Mouse (Mus musculus) left cerebral cortex, adult 2 months (tissue): ENCODE results near the gene Etnk2. TPM values are rescaled to one million over a fixed set of nuclear protein-coding genes. Genes with fewer than 3 reads are reported as not detected.

Experiments used
- DNase-seq, 2 experiments: peaks; one replicate each; pipeline ENCODE4 v3.0.0; 2021 to 2022; ENCODE audit warnings: low spot score in 2 of 2, mixed read lengths in 1 of 2; ENCODE audit errors: extremely low spot score in 1 of 2
- H3K27ac ChIP-seq: fragments of 200-600 bp; 2 replicates; pipeline ENCODE4 v1.8.1; 2022
- H3K4me3 ChIP-seq: fragments of 200-600 bp; 2 replicates; pipeline ENCODE4 v1.8.1; 2022
- CTCF ChIP-seq: fragments of 200-600 bp; IDR thresholded peaks from 2 replicates; pipeline ENCODE4 v1.8.1; 2022; ENCODE audit warnings: antibody characterized with exemption, mild to moderate bottlenecking, moderate library complexity
- intact Hi-C: fragments of 180-260 bp; cut with DNase I; formaldehyde crosslinking; loops from one replicate; pipeline ENCODE4 v1.15.1; 2025
- total RNA-seq, 2 experiments: library from RNA; stranded (reverse); gene quantifications; 2 replicates each; pipeline ENCODE4 v1.2.3; 2021

Etnk2 gene
- total RNA-seq, 2 experiments from 2014 or later = 12.4 to 14.6 TPM

- DNase-seq = no peak
- intact Hi-C loops = no loop called here
- TF ChIP-seq CTCF = no peak
- Histone ChIP-seq H3K4me3 (no peak overlapping the region), H3K27ac (no peak overlapping the region)
Measured at GRCm38 (mm10) chr1:133409786-133410185, 46.4 kb downstream of the Etnk2 start.

GRCm38 (mm10) chr1:133411506-133412147 is 48.3 kb downstream of the Etnk2 start:
- intact Hi-C loops = no loop called here
- no peak for DNase-seq
- H3K4me3 ChIP-seq = no peak overlapping the region
- H3K27ac ChIP-seq = no peak overlapping the region; the same call in 1 of the 2 replicates
- no peak for TF ChIP-seq CTCF

GRCm38 (mm10) chr1:133412941-133413340 is 49.6 kb downstream of the Etnk2 start:
- intact Hi-C loops = no loop called here
- no peak for DNase-seq
- no peak for TF ChIP-seq CTCF
- Histone ChIP-seq H3K4me3 (no peak overlapping the region), H3K27ac (no peak overlapping the region)

- intact Hi-C loops = no loop called here
- Histone ChIP-seq H3K4me3 (no peak overlapping the region), H3K27ac (no peak overlapping the region)
- TF ChIP-seq CTCF = no peak
- DNase-seq = no peak
Measured at GRCm38 (mm10) chr1:133415086-133415485, 51.7 kb downstream of the Etnk2 start.

- no peak for TF ChIP-seq CTCF
- no peak overlapping the region for H3K27ac ChIP-seq
- DNase-seq = no peak
- H3K4me3 ChIP-seq = no peak overlapping the region
- intact Hi-C loops = no loop called here
Measured at GRCm38 (mm10) chr1:133415505-133415904, 52.1 kb downstream of the Etnk2 start.

- intact Hi-C loops = no loop called here
- DNase-seq = no peak
- no peak overlapping the region for H3K4me3 ChIP-seq
- TF ChIP-seq CTCF = no peak
- H3K27ac ChIP-seq = no peak overlapping the region
Measured at GRCm38 (mm10) chr1:133416472-133416871, 53.1 kb downstream of the Etnk2 start.

- no peak overlapping the region for H3K27ac ChIP-seq
- intact Hi-C loops = no loop called here
- TF ChIP-seq CTCF = no peak
- H3K4me3 ChIP-seq = no peak overlapping the region
- DNase-seq = no peak
Measured at GRCm38 (mm10) chr1:133417113-133417512, 53.7 kb downstream of the Etnk2 start.

- Histone ChIP-seq H3K4me3 (peak overlapping the region; percentile 33; the same call in 1 of the 2 replicates), H3K27ac (no peak overlapping the region; the same call in 1 of the 2 replicates)
- intact Hi-C loops = no loop called here
- TF ChIP-seq CTCF = no peak
- no peak for DNase-seq
Measured at GRCm38 (mm10) chr1:133417539-133417938, 54.2 kb downstream of the Etnk2 start.

- peak overlapping the region; percentile 56; the same call in 1 of the 2 replicates for H3K27ac ChIP-seq
- DNase-seq = peak; percentile 22 to 41
- intact Hi-C loops = no loop called here
- peak overlapping the region; percentile 33 for H3K4me3 ChIP-seq
- TF ChIP-seq CTCF = no peak
Measured at GRCm38 (mm10) chr1:133418164-133418800, 54.9 kb downstream of the Etnk2 start.

- no peak overlapping the region for H3K4me3 ChIP-seq
- no peak for DNase-seq
- no peak for TF ChIP-seq CTCF
- H3K27ac ChIP-seq = no peak overlapping the region
- intact Hi-C loops = no loop called here
Measured at GRCm38 (mm10) chr1:133419178-133419834, 55.9 kb downstream of the Etnk2 start.

- no peak for DNase-seq
- Histone ChIP-seq H3K4me3 (0 out of 2 replicates have a peak overlapping the region, but pooled peaks have one; percentile 4), H3K27ac (no peak overlapping the region)
- no peak for TF ChIP-seq CTCF
- intact Hi-C loops = no loop called here
Measured at GRCm38 (mm10) chr1:133420491-133420890, 57.1 kb downstream of the Etnk2 start.

- no peak overlapping the region for H3K27ac ChIP-seq
- TF ChIP-seq CTCF = no peak
- DNase-seq = no peak
- intact Hi-C loops = no loop called here
- no peak overlapping the region for H3K4me3 ChIP-seq
Measured at GRCm38 (mm10) chr1:133421061-133421460, 57.7 kb downstream of the Etnk2 start.
